Mouse (Mus musculus): ENCODE results near the gene Spag4.

Gene Spag4

DNA sequence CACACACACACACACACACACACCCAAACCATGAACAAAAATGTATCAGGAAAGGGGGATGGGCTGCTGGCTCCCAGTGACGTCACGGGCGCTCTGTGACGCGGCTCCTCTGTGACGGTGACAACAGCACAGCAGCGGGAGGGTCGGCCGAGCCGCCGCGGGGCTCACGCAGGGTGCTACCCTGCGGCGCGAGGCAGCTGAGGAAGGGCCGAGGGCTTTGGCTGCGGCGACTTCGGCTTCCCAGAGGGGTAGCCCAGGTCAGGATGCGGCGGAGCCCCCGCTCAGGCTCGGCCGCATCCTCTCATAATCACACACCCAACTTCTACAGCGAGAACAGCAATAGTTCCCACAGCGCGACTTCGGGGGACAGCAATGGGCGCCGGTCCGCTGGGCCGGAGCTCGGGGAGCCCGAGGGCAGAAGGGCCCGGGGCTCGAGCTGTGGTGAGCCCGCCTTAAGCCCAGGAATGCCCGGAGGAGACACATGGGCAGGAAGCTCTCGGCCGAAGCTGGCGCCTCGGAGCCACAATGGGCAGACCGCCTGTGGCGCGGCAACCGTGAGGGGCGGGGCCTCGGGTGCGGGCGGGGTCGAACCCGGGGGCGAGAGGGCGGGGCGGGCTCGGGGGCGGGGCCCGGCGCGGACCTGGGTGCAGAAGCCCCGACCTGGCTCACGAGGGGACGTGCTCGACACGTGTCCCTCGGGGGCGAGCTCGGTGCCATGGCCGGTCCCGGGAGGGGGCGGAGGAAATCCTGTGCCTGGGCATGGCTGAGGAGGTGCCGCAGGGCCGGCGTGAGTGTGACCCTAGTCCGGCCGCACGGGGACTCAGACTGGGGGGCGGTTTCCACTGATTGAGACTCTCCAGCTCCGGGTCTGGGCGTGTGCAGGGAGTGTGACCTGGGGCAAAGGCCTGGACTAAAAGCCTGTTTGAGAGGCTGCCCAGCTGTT, at the start of gene Spag4:
Gene Spag4, plus strand, starts transcription at position 77 of the 943 bp plus-strand sequence.
- DNase-seq (ENCODE audit: extremely low read depth, low read depth) = peak; percentile 46

DNA sequence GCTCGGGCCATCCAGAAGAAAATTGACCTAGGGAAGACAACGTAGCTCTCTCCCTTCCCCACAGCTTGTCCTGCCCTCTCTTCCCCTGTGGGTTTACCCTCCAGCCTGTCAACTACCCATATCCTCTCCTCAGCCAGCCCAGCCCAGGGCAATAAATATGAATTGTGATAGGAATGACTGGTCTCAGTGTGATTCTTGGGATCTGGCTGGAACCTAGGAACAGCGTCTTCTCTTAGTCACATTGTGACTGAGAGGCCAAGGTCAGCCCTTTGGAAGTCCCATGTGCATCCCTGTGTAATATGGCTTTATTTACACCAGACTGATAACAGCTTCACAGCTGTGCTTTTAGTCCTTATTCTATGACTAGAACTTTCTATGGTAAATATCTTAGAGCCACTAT, 46.9 kb upstream of the Spag4 start:
- DNase-seq (ENCODE audit: extremely low read depth, low read depth) = no peak

DNA sequence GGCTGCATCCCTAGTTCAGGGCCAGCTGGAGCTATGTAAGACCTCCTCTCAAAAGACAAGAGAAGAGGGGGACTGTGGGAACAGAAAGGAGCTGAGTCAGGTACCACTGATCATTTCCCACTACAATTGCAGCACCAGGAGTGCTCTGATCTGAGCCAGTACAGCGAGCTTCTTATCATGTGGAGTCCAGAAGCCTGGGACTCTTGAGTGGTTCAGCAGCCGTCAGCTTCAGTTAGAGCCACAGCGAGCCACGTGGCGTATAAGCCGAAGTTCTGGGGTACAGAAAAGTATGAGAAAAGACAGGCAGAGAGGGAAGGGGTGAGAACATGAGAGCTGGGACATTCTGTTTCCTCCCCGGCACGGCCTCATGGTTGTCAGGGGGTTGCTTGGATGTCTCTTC, 43.8 kb upstream of the Spag4 start:
- DNase-seq (ENCODE audit: extremely low read depth, low read depth) = peak; percentile 75

DNA sequence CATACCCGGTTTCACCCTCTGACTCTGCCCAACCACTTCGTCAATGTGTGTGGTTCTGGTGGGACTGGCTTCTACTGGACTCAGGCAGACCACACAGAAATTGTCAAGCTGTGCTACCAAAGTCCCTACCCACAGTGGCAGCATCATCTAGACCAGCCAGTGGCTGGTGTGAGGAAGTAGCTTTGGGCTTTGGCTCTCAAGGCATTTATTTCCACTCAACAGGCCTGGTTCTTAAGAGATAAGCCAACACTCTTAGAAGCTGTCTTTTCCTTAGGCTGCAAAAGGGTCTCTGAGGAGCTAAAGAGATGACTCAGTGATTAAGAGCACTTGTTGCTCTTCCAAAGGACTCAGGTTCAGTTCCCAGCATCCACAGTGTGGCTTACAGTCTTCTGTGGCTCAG, 43.2 kb upstream of the Spag4 start:
- DNase-seq (ENCODE audit: extremely low read depth, low read depth) = peak; percentile 91

- DNase-seq (ENCODE audit: extremely low read depth, low read depth) = no peak
These were observed 39.5 kb upstream of the Spag4 start for GRCm38 (mm10) chr2:156025482-156025881.

DNA sequence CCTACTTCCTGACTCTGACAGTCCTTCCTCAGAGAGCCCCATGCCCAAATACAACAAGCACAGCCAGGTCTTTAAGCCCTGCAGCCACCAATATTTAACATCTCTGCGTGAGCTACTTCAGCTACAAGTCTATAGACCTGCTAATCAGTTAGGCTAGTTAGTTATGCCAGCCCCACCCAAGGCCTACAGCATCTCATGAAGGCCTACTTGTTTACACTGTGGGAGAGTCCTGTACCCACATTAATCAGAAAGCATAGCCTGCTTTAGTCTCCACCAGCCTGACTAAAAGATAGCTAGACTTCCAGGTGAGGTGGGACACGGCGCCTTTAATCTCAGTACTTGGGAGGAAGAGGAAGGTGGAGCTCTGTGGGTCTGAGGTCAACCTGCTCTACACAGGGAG, 25.6 kb upstream of the Spag4 start:
- DNase-seq (ENCODE audit: extremely low read depth, low read depth) = no peak

DNA sequence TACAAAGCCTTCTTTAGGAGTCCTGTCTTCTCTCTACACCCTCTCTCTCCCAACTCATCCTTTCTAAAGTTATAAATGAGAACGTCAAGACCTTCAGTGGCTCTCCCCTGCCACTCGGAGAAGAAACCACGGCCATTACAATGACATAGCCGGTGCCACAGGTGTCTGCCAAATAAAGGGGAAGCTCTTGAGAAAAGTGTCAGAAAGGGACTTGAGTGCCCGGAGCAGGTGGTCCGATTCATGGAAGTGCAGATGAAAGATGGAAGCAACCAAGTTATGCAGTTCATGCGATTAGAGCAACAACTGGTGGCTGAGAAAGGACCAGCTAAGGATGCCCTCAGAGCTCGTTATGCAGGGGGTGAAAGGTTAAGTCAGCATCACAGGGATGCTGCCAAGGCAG, 22.1 kb upstream of the Spag4 start:
- no peak for DNase-seq (ENCODE audit: extremely low read depth, low read depth)

DNA sequence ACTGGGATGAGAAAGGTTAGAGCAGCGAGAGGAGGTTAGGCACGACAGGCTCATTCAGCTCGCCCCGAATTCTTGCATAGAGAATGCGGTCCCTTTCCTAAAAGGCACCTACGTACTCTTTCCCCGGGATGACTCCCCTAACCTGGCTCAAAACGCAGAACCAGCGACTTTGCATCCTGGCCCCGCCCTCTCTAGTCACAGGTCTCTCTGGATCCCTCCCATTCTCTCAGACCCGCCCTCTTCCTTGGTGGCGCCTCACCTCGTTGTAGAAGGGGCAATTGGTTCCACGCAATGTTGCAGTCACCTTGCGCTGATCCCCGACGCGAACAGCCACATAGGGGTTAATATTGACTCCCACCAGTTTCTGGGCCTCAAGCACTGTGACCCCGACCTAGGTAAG, 17.0 kb upstream of the Spag4 start:
- no peak for DNase-seq (ENCODE audit: extremely low read depth, low read depth)

GRCm38 (mm10) chr2:156052816-156053215, 12.2 kb upstream of the Spag4 start, which contains the start of gene Fer1l4:
Fer1l4 (minus strand) TSS chr2:156052947.
- DNase-seq (ENCODE audit: extremely low read depth, low read depth) = no peak

GRCm38 (mm10) chr2:156066126-156066525, 1.2 kb downstream of the Spag4 start:
- no peak for DNase-seq (ENCODE audit: extremely low read depth, low read depth)

- no peak for DNase-seq (ENCODE audit: extremely low read depth, low read depth)
These were observed 2.9 kb downstream of the Spag4 start for GRCm38 (mm10) chr2:156067916-156068315.

DNA sequence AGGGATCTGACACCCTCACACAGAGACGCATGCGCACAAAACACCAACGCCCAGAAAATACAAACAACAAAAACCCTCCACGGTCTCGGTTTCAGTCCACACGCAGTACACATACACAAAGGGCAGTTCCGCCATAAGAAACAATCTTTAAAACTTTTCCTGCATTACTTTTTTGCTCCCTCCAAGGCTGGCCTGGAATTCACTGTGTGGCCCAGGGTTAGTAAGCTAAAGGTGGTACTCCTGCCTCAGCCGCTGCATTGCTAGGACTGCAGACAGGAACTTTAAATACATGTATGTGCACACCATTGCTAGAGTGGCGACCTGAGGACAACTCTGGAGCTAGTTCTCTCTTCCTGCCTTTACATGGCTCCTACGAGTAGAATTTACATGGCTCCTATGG, 6.3 kb downstream of the Spag4 start:
- DNase-seq (ENCODE audit: extremely low read depth, low read depth) = no peak

DNA sequence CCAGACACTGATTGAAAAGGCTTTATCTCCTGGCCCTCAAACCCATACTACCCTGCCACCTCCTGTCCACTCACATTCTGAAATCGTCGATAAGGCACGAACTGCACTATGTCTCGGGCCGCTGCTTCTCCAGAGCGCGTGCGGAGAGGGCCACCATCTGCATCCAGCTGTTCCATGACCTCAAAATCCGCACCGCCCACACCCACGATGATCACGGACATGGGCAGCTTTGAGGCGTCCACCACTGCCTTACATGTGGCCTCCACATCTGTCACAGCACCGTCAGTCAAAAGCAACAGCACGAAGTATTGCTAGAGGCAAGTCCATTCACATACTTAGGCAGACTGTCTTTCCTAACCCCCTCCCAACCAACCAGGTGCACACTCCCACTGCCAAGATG, 8.8 kb downstream of the Spag4 start:
- DNase-seq (ENCODE audit: extremely low read depth, low read depth) = no peak

GRCm38 (mm10) chr2:156077461-156077860, 12.5 kb downstream of the Spag4 start:
- DNase-seq (ENCODE audit: extremely low read depth, low read depth) = no peak

DNA sequence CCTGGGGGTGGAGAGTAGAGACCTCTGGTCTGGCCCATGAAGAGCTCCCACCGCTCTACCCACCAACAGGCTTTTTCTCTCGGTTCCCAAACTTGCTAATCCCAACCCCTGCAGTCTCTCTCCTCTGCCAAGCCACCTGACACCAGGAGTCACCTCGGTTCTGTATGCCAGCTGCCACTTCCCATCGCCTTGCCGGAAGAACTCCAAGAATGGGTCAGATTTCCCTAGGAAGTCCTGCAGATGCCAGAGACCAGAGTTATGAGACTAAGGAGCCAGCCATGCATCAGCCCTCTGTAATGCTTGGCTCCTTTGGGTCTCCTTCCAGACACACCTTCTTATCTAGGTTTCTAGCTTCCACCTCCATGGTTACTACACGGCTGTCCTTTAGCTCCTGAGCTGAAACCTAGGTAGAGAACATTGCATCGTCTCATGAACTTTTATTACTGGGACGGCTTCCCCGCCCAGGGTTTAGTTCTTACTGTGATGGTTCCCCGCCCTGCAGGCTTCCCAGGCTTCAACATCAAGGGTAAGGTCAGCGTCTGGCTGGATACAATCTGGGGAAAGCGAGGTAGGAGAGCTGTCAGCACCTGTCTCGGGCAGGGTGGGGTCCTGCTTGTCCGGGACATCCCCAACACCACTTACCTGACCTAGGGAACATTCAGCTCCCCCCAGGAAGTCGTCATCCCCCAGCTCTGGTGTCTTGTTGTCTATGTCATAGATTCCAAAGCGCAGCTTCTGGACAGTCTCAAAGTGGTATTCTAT, 13.6 kb downstream of the Spag4 start:
- no peak for DNase-seq (ENCODE audit: extremely low read depth, low read depth)

- DNase-seq (ENCODE audit: extremely low read depth, low read depth) = no peak
These were observed 14.2 kb downstream of the Spag4 start for GRCm38 (mm10) chr2:156079183-156079560.

DNA sequence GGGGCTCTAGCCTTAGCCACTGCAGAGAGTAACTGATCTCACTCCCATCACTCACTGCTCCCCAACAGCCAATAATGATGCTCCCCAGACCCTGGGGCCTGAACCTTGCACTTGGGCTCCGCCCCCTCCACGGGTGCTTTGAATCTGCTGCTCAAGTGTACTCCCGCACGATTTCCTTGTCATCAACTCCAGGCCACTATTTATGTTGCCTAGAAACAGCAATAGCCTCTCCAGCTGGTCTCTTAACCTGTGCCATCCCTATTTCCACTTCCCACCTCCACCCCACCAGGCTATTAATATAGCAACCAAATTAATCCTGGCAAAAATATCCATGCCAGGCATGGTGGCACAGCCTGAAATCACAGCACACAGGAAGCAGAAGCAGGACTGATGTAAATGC, 14.7 kb downstream of the Spag4 start:
- no peak for DNase-seq (ENCODE audit: extremely low read depth, low read depth)

- DNase-seq (ENCODE audit: extremely low read depth, low read depth) = no peak
These were observed 15.4 kb downstream of the Spag4 start for GRCm38 (mm10) chr2:156080391-156080790.

GRCm38 (mm10) chr2:156084541-156084940, 19.6 kb downstream of the Spag4 start:
- no peak for DNase-seq (ENCODE audit: extremely low read depth, low read depth)

GRCm38 (mm10) chr2:156087391-156088110, 22.6 kb downstream of the Spag4 start:
- DNase-seq (ENCODE audit: extremely low read depth, low read depth) = no peak

GRCm38 (mm10) chr2:156089799-156090198, 24.8 kb downstream of the Spag4 start:
- no peak for DNase-seq (ENCODE audit: extremely low read depth, low read depth)

DNA sequence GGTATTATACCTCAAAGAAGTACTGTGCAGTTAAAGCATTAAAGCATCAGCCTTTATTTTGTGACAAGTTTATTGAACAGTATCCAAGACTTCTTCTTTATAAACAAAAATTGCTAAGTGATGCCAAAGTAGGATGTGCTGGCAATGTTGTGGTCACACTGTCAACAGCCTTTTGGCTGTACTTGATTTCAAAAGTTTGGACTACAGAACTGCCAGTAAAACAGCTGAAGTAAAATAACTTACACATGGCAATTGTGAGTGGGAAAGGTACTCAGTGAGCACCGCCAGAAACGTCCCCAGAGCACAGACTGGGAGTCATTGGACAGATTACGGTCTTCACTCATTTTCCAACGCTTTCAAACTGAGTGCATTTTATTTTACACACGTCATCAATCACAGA, 27.0 kb downstream of the Spag4 start:
- DNase-seq (ENCODE audit: extremely low read depth, low read depth) = no peak

All from MEL-GATA-1-ER (cell line).